Mouse (Mus musculus): Measurements from ENCODE around the gene Brd9. TPM values are rescaled to one million over a fixed set of nuclear protein-coding genes. Genes with fewer than 3 reads are reported as not detected.
A peak's percentile ranks its signal among the peaks of the same experiment; 100 is the strongest.
"Not testable (repeated sequence)": the region's sequence is repeated elsewhere in the genome, so short reads cannot be mapped to it uniquely, and the experiment has no call there.

Brd9 gene
- total RNA-seq, 2 experiments from 2014 or later = 39.3 to 41.8 TPM

GRCm38 (mm10) chr13:73991267-73991666, 53.7 kb downstream of the Brd9 start:
- DNase-seq = peak; percentile 38

- DNase-seq = no peak
Measured at GRCm38 (mm10) chr13:73996456-73996855, 58.8 kb downstream of the Brd9 start.

- DNase-seq = no peak
Measured at GRCm38 (mm10) chr13:74000519-74000918, 62.9 kb downstream of the Brd9 start.

GRCm38 (mm10) chr13:74000961-74001360, 63.4 kb downstream of the Brd9 start:
- no peak for DNase-seq

GRCm38 (mm10) chr13:74001492-74001891, 63.9 kb downstream of the Brd9 start:
- no peak for DNase-seq

GRCm38 (mm10) chr13:74006881-74007280, 69.3 kb downstream of the Brd9 start:
- not testable (repeated sequence) for DNase-seq

- DNase-seq = not testable (repeated sequence)
Measured at GRCm38 (mm10) chr13:74008216-74008615, 70.6 kb downstream of the Brd9 start.

- peak; percentile 96 for DNase-seq
Measured at GRCm38 (mm10) chr13:74008948-74009718, 71.5 kb downstream of the Brd9 start, which contains the start of gene Tppp. TSS of gene Tppp (plus strand) at chr13:74009407.

- DNase-seq = peak; percentile 82
Measured at GRCm38 (mm10) chr13:74009791-74010614, 72.4 kb downstream of the Brd9 start.

Small RNA genes within 50 kb of the gene (microRNA-seq; reads per million reads assigned to microRNA genes)
- 0 reads per million in 2 experiments for gene Gm25197

Other genes with a start within 250 kb of the Brd9 start
- gene Slc6a19, start 232.9 kb upstream of the Brd9 start, total RNA-seq (2021) = not detected
- gene Slc12a7, start 204.7 kb upstream of the Brd9 start, total RNA-seq (2021) = 100 to 1,000 TPM; 145 to 150 TPM
- gene Nkd2, start 90.2 kb upstream of the Brd9 start, total RNA-seq (2021) = 1 to 10 TPM; 9.2 to 9.7 TPM
- 10 to 100 TPM; 11.8 to 14.3 TPM for gene Trip13, start within 50 bp of the Brd9 start, total RNA-seq (2021)
- not detected for gene Zdhhc11, start 26.0 kb downstream of the Brd9 start, total RNA-seq (2021)
- gene Tppp, start 71.6 kb downstream of the Brd9 start, total RNA-seq (2021) = 10 to 100 TPM; 11.9 to 13.7 TPM
- gene Cep72, start 124.5 kb downstream of the Brd9 start, total RNA-seq (2021) = 1 to 10 TPM; 7.2 to 9.0 TPM
- 1 to 10 TPM; 1.4 to 1.5 TPM for gene Slc9a3, start 183.6 kb downstream of the Brd9 start, total RNA-seq (2021)